Mouse (Mus musculus): ENCODE results near the gene Psme4. TPM values are rescaled to one million over a fixed set of nuclear protein-coding genes. Genes with fewer than 3 reads are reported as not detected.

The Psme4 gene
- 14.7 and 16.1 TPM in 2 replicates for polyA plus RNA-seq (2015; fragmentation: Nextera tagmentation; extraction: Ambion mirVana)

- Histone ChIP-seq H3K36me3 (ENCODE audit: control insufficient read depth, insufficient read depth, low read length) (no peaks in the 10 kb centered on the region), H3K27me3 (ENCODE audit: control insufficient read depth, insufficient read depth, low read length) (no peaks in the 10 kb centered on the region), H3K27ac (ENCODE audit: low read length) (peak within 1 kb of the TSS; percentile 92), H3K4me1 (ENCODE audit: control insufficient read depth, insufficient read depth, low read length) (peaks cover 2% of the 10 kb centered on the region; the same call in 1 of the 2 replicates), H3K9ac (ENCODE audit: low read length) (peak within 1 kb of the TSS; percentile 98), H3K9me3 (replicated peaks; ENCODE audit: control insufficient read depth, low read length) (no peaks in the 10 kb centered on the region), H3K4me2 (ENCODE audit: low read depth, low read length) (peak within 1 kb of the TSS; percentile 67), H3K4me3 (replicated peaks; ENCODE audit: low read length) (peak within 1 kb of the TSS; percentile 97)
- ATAC-seq (ENCODE audit: insufficient read depth, low FRiP score), result peak; percentile 98
- under 1% methylated on average over 41 of the region's 43 CpGs for WGBS
Measured at GRCm38 (mm10) chr11:30771267-30771903, at the start of gene Psme4. Psme4 (plus strand) TSS chr11:30771726.

- H3K9ac ChIP-seq (ENCODE audit: low read length), result no peak overlapping the region
- 53% methylated on average over 5 of the region's 5 CpGs for WGBS
- H3K27me3 ChIP-seq (ENCODE audit: control insufficient read depth, insufficient read depth, low read length), result no peaks in the 10 kb centered on the region
- no peaks in the 10 kb centered on the region for H3K9me3 ChIP-seq (replicated peaks; ENCODE audit: control insufficient read depth, low read length)
- H3K36me3 ChIP-seq (ENCODE audit: control insufficient read depth, insufficient read depth, low read length), result no peaks in the 10 kb centered on the region
- H3K4me1 ChIP-seq (ENCODE audit: control insufficient read depth, insufficient read depth, low read length), result no peaks in the 10 kb centered on the region
- no peak for ATAC-seq (ENCODE audit: insufficient read depth, low FRiP score)
- no peak overlapping the region for H3K27ac ChIP-seq (ENCODE audit: low read length)
- H3K4me2 ChIP-seq (ENCODE audit: low read depth, low read length), result no peak overlapping the region
- H3K4me3 ChIP-seq (replicated peaks; ENCODE audit: low read length), result no peak overlapping the region
Measured at GRCm38 (mm10) chr11:30723438-30723837, 48.1 kb upstream of the Psme4 start.

- no peak overlapping the region for H3K9ac ChIP-seq (ENCODE audit: low read length)
- no peak for ATAC-seq (ENCODE audit: insufficient read depth, low FRiP score)
- no peaks in the 10 kb centered on the region for H3K27me3 ChIP-seq (ENCODE audit: control insufficient read depth, insufficient read depth, low read length)
- H3K4me1 ChIP-seq (ENCODE audit: control insufficient read depth, insufficient read depth, low read length), result no peaks in the 10 kb centered on the region
- H3K9me3 ChIP-seq (replicated peaks; ENCODE audit: control insufficient read depth, low read length), result no peaks in the 10 kb centered on the region
- no peak overlapping the region for H3K4me2 ChIP-seq (ENCODE audit: low read depth, low read length)
- H3K27ac ChIP-seq (ENCODE audit: low read length), result no peak overlapping the region
- no peak overlapping the region for H3K4me3 ChIP-seq (replicated peaks; ENCODE audit: low read length)
- no peaks in the 10 kb centered on the region for H3K36me3 ChIP-seq (ENCODE audit: control insufficient read depth, insufficient read depth, low read length)
Measured at GRCm38 (mm10) chr11:30730721-30731120, 40.8 kb upstream of the Psme4 start.

GRCm38 (mm10) chr11:30733376-30733775 lies 38.1 kb upstream of the Psme4 start:
- Histone ChIP-seq H3K27ac (ENCODE audit: low read length) (no peak overlapping the region), H3K27me3 (ENCODE audit: control insufficient read depth, insufficient read depth, low read length) (no peaks in the 10 kb centered on the region), H3K36me3 (ENCODE audit: control insufficient read depth, insufficient read depth, low read length) (no peaks in the 10 kb centered on the region), H3K4me3 (replicated peaks; ENCODE audit: low read length) (no peak overlapping the region), H3K9me3 (replicated peaks; ENCODE audit: control insufficient read depth, low read length) (no peaks in the 10 kb centered on the region), H3K4me2 (ENCODE audit: low read depth, low read length) (no peak overlapping the region), H3K4me1 (ENCODE audit: control insufficient read depth, insufficient read depth, low read length) (no peaks in the 10 kb centered on the region), H3K9ac (ENCODE audit: low read length) (no peak overlapping the region)
- ATAC-seq (ENCODE audit: insufficient read depth, low FRiP score), result no peak

GRCm38 (mm10) chr11:30743991-30744390 lies 27.5 kb upstream of the Psme4 start:
- Histone ChIP-seq H3K9ac (ENCODE audit: low read length) (no peak overlapping the region), H3K4me2 (ENCODE audit: low read depth, low read length) (no peak overlapping the region), H3K4me1 (ENCODE audit: control insufficient read depth, insufficient read depth, low read length) (no peaks in the 10 kb centered on the region), H3K36me3 (ENCODE audit: control insufficient read depth, insufficient read depth, low read length) (no peaks in the 10 kb centered on the region), H3K9me3 (replicated peaks; ENCODE audit: control insufficient read depth, low read length) (no peaks in the 10 kb centered on the region), H3K4me3 (replicated peaks; ENCODE audit: low read length) (no peak overlapping the region), H3K27me3 (ENCODE audit: control insufficient read depth, insufficient read depth, low read length) (no peaks in the 10 kb centered on the region), H3K27ac (ENCODE audit: low read length) (no peak overlapping the region)
- no peak for ATAC-seq (ENCODE audit: insufficient read depth, low FRiP score)

- H3K36me3 ChIP-seq (ENCODE audit: control insufficient read depth, insufficient read depth, low read length), result no peaks in the 10 kb centered on the region
- 87% methylated on average over 3 of the region's 3 CpGs for WGBS
- H3K27ac ChIP-seq (ENCODE audit: low read length), result no peak overlapping the region
- no peaks in the 10 kb centered on the region for H3K27me3 ChIP-seq (ENCODE audit: control insufficient read depth, insufficient read depth, low read length)
- no peak overlapping the region for H3K4me2 ChIP-seq (ENCODE audit: low read depth, low read length)
- H3K9me3 ChIP-seq (replicated peaks; ENCODE audit: control insufficient read depth, low read length), result no peaks in the 10 kb centered on the region
- H3K4me1 ChIP-seq (ENCODE audit: control insufficient read depth, insufficient read depth, low read length), result no peaks in the 10 kb centered on the region
- ATAC-seq (ENCODE audit: insufficient read depth, low FRiP score), result no peak
- no peak overlapping the region for H3K4me3 ChIP-seq (replicated peaks; ENCODE audit: low read length)
- no peak overlapping the region for H3K9ac ChIP-seq (ENCODE audit: low read length)
Measured at GRCm38 (mm10) chr11:30748938-30749337, 22.6 kb upstream of the Psme4 start.

GRCm38 (mm10) chr11:30749587-30749986 lies 21.9 kb upstream of the Psme4 start:
- Histone ChIP-seq H3K9ac (ENCODE audit: low read length) (no peak overlapping the region), H3K27me3 (ENCODE audit: control insufficient read depth, insufficient read depth, low read length) (no peaks in the 10 kb centered on the region), H3K4me2 (ENCODE audit: low read depth, low read length) (no peak overlapping the region), H3K4me3 (replicated peaks; ENCODE audit: low read length) (no peak overlapping the region), H3K4me1 (ENCODE audit: control insufficient read depth, insufficient read depth, low read length) (no peaks in the 10 kb centered on the region), H3K9me3 (replicated peaks; ENCODE audit: control insufficient read depth, low read length) (no peaks in the 10 kb centered on the region), H3K27ac (ENCODE audit: low read length) (no peak overlapping the region), H3K36me3 (ENCODE audit: control insufficient read depth, insufficient read depth, low read length) (no peaks in the 10 kb centered on the region)
- ATAC-seq (ENCODE audit: insufficient read depth, low FRiP score), result no peak
- 64% methylated on average over 3 of the region's 3 CpGs for WGBS

GRCm38 (mm10) chr11:30750039-30750823 lies 21.3 kb upstream of the Psme4 start:
- 68% methylated on average over 3 of the region's 3 CpGs for WGBS
- H3K27ac ChIP-seq (ENCODE audit: low read length), result no peak overlapping the region

GRCm38 (mm10) chr11:30752956-30753355 lies 18.6 kb upstream of the Psme4 start:
- Histone ChIP-seq H3K9ac (ENCODE audit: low read length) (no peak overlapping the region), H3K4me2 (ENCODE audit: low read depth, low read length) (no peak overlapping the region), H3K36me3 (ENCODE audit: control insufficient read depth, insufficient read depth, low read length) (no peaks in the 10 kb centered on the region), H3K9me3 (replicated peaks; ENCODE audit: control insufficient read depth, low read length) (no peaks in the 10 kb centered on the region), H3K27me3 (ENCODE audit: control insufficient read depth, insufficient read depth, low read length) (no peaks in the 10 kb centered on the region), H3K4me3 (replicated peaks; ENCODE audit: low read length) (no peak overlapping the region), H3K27ac (ENCODE audit: low read length) (no peak overlapping the region), H3K4me1 (ENCODE audit: control insufficient read depth, insufficient read depth, low read length) (no peaks in the 10 kb centered on the region)
- 53% methylated on average over 3 of the region's 3 CpGs for WGBS
- ATAC-seq (ENCODE audit: insufficient read depth, low FRiP score), result no peak

More at GRCm38 (mm10) chr11:30750039-30750823, 21.3 kb upstream of the Psme4 start:
- Histone ChIP-seq H3K9me3 (replicated peaks; ENCODE audit: control insufficient read depth, low read length) (no peaks in the 10 kb centered on the region), H3K4me2 (ENCODE audit: low read depth, low read length) (no peak overlapping the region), H3K4me1 (ENCODE audit: control insufficient read depth, insufficient read depth, low read length) (no peaks in the 10 kb centered on the region), H3K27me3 (ENCODE audit: control insufficient read depth, insufficient read depth, low read length) (no peaks in the 10 kb centered on the region), H3K9ac (ENCODE audit: low read length) (no peak overlapping the region), H3K36me3 (ENCODE audit: control insufficient read depth, insufficient read depth, low read length) (no peaks in the 10 kb centered on the region), H3K4me3 (replicated peaks; ENCODE audit: low read length) (no peak overlapping the region)
- no peak for ATAC-seq (ENCODE audit: insufficient read depth, low FRiP score)

All from stomach, embryonic 16.5 days (tissue).